Mouse (Mus musculus): ENCODE measurements at regions not wholly inside any gene's neighbourhood (a gene's known extent, or its start where the extent isn't known, plus 50 kb on each side); places are given as distances from the start of the nearest gene placed in this dataset.
A peak's percentile ranks its signal among the peaks of the same experiment; 100 is the strongest.
"Not testable (repeated sequence)": the region's sequence is repeated elsewhere in the genome, so short reads cannot be mapped to it uniquely, and the experiment has no call there.

DNA sequence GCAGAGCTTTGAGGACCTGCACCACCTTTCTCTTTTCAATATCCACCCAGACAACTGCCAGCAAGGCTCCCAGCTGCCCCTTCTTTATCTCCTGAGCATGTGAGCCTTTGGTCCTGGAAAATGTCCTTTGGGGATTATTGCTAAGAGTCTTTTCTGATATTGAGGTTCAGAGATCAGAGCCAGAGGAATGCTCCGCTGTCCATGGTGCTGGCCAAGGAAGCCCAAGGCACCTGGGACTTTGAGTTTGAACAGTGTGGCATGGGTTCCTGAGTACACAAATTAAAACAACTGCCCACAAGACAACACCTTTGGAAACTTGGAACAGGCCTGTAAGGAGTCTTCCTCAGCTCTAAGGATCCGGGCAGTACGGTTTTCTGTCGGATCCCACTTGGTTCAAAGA lies 52.6 kb upstream of the Slc28a3 start:
- Histone ChIP-seq H3K4me2 (ENCODE audit: low read length) (no peak overlapping the region), H3K4me1 (ENCODE audit: control insufficient read depth, insufficient read depth, low read length) (no peaks in the 10 kb centered on the region), H3K27me3 (replicated peaks; ENCODE audit: control insufficient read depth, insufficient read depth, low read length) (no peaks in the 10 kb centered on the region), H3K27ac (ENCODE audit: low read depth, low read length) (no peak overlapping the region), H3K36me3 (ENCODE audit: control insufficient read depth, insufficient read depth, low read length) (no peaks in the 10 kb centered on the region), H3K9me3 (replicated peaks; ENCODE audit: control insufficient read depth, low read length) (no peaks in the 10 kb centered on the region), H3K9ac (ENCODE audit: low read length) (no peak overlapping the region), H3K4me3 (ENCODE audit: low read depth, low read length) (no peak overlapping the region)
- ATAC-seq, result no peak
- no peak for DNase-seq (ENCODE audit: low spot score)
- WGBS, result 70% methylated on average over 4 of the region's 4 CpGs

DNA sequence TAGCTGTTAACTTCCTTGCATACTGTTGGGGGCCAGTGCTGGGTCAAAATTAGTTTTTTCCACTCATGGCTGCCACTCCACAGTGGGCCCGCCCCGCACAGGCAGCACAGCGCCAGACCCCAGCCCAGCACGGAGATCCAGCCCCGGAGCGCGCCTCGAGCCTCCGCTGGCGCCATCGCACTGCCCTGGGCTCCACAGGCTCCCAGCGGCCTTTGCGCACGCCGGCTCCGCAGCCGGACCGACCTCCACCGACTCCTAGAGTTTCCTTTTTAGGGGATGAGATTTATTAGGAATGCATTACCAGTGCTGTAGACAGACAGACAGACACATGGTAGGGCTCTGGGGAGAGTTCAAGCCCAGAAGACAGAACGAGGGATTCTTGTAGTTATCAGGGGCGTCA lies 58.0 kb upstream of the Slc28a3 start:
- WGBS, result 66% methylated on average over 21 of the region's 21 CpGs
- Histone ChIP-seq H3K4me3 (ENCODE audit: low read depth, low read length) (no peak overlapping the region), H3K9me3 (replicated peaks; ENCODE audit: control insufficient read depth, low read length) (no peaks in the 10 kb centered on the region), H3K4me1 (ENCODE audit: control insufficient read depth, insufficient read depth, low read length) (no peaks in the 10 kb centered on the region), H3K36me3 (ENCODE audit: control insufficient read depth, insufficient read depth, low read length) (no peaks in the 10 kb centered on the region), H3K4me2 (ENCODE audit: low read length) (no peak overlapping the region), H3K9ac (ENCODE audit: low read length) (no peak overlapping the region), H3K27me3 (replicated peaks; ENCODE audit: control insufficient read depth, insufficient read depth, low read length) (no peaks in the 10 kb centered on the region), H3K27ac (ENCODE audit: low read depth, low read length) (no peak overlapping the region)
- DNase-seq (ENCODE audit: low spot score), result no peak
- ATAC-seq, result no peak

DNA sequence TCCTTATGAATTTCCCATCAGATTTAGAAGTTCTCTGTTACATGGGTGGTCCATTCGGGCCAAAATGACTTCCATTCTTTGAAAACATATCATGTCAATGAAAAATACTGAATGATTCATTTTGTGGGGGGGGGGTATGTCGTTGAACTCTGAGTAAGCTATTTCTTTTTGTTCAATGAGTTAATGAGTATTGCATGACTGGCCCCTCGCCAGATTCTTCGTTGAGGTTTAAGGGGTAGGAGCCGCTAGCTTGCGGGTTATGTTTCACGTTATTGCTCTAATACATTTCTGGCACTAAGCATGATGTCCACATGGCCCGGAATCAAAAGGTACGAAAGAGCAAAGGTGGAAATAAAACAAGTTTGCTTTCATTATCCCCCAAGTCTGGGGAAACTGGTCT lies 59.5 kb upstream of the Slc28a3 start:
- no peaks in the 10 kb centered on the region for H3K4me1 ChIP-seq (ENCODE audit: control insufficient read depth, insufficient read depth, low read length)
- ATAC-seq (no peak), DNase-seq (ENCODE audit: low spot score) (peak; percentile 28)
- no peaks in the 10 kb centered on the region for H3K36me3 ChIP-seq (ENCODE audit: control insufficient read depth, insufficient read depth, low read length)
- 67% methylated on average over 9 of the region's 9 CpGs for WGBS
- H3K9ac ChIP-seq (ENCODE audit: low read length), result no peak overlapping the region
- H3K4me2 ChIP-seq (ENCODE audit: low read length), result no peak overlapping the region
- H3K27me3 ChIP-seq (replicated peaks; ENCODE audit: control insufficient read depth, insufficient read depth, low read length), result no peaks in the 10 kb centered on the region
- no peak overlapping the region for H3K27ac ChIP-seq (ENCODE audit: low read depth, low read length)
- no peak overlapping the region for H3K4me3 ChIP-seq (ENCODE audit: low read depth, low read length)
- H3K9me3 ChIP-seq (replicated peaks; ENCODE audit: control insufficient read depth, low read length), result no peaks in the 10 kb centered on the region

DNA sequence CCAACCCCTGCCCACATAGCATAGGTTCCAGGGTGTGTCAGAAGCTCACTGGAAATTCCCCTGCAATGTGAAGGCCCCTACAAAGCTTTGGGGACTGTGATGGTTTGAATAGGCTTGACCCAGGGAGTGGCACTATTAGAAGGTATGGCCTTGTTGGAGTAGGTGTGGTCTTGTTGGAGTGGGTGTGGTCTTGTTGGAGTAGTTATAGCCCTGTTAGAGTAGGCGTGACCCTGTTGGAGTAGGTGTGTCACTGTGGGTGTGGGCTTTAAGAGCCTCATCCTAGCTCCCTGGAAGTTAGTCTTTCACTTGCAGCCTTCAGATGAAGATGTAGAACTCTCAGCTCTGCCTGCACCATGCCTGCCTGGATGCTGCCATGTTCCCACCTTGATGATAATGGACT lies 64.9 kb upstream of the Slc28a3 start:
- not testable (repeated sequence) for H3K27me3 ChIP-seq (replicated peaks; ENCODE audit: control insufficient read depth, insufficient read depth, low read length); H3K9me3 ChIP-seq (replicated peaks; ENCODE audit: control insufficient read depth, low read length); H3K4me1 ChIP-seq (ENCODE audit: control insufficient read depth, insufficient read depth, low read length); H3K27ac ChIP-seq (ENCODE audit: low read depth, low read length); H3K4me2 ChIP-seq (ENCODE audit: low read length); H3K4me3 ChIP-seq (ENCODE audit: low read depth, low read length); H3K36me3 ChIP-seq (ENCODE audit: control insufficient read depth, insufficient read depth, low read length); DNase-seq (ENCODE audit: low spot score); ATAC-seq; H3K9ac ChIP-seq (ENCODE audit: low read length)
- WGBS, result 82% methylated on average over 1 of the region's 1 CpGs

DNA sequence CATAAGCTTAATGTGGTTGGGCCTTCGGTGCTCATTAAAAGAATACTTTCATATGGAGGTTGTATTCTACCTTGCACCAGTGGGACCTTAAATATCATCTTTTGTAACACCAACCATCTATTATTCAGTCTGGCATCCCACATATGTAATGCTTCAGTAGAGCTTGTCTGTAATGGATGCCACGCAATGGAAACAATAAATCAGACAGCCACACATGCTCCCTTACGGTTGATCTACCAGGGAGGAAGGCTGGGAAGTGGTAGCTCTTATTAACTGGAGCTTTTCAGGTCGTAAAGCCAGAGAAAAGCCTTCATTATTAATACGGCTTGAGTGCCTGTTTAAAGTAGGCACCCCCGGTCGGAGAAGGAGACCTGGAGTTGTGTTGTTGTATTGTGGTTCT lies 66.8 kb upstream of the Slc28a3 start:
- H3K9ac ChIP-seq (ENCODE audit: low read length), result no peak overlapping the region
- no peaks in the 10 kb centered on the region for H3K9me3 ChIP-seq (replicated peaks; ENCODE audit: control insufficient read depth, low read length)
- DNase-seq (ENCODE audit: low spot score), result no peak
- H3K27ac ChIP-seq (ENCODE audit: low read depth, low read length), result no peak overlapping the region
- no peaks in the 10 kb centered on the region for H3K36me3 ChIP-seq (ENCODE audit: control insufficient read depth, insufficient read depth, low read length)
- H3K4me3 ChIP-seq (ENCODE audit: low read depth, low read length), result no peak overlapping the region
- H3K4me1 ChIP-seq (ENCODE audit: control insufficient read depth, insufficient read depth, low read length), result no peaks in the 10 kb centered on the region
- H3K4me2 ChIP-seq (ENCODE audit: low read length), result no peak overlapping the region
- ATAC-seq, result no peak
- 71% methylated on average over 7 of the region's 7 CpGs for WGBS
- no peaks in the 10 kb centered on the region for H3K27me3 ChIP-seq (replicated peaks; ENCODE audit: control insufficient read depth, insufficient read depth, low read length)

DNA sequence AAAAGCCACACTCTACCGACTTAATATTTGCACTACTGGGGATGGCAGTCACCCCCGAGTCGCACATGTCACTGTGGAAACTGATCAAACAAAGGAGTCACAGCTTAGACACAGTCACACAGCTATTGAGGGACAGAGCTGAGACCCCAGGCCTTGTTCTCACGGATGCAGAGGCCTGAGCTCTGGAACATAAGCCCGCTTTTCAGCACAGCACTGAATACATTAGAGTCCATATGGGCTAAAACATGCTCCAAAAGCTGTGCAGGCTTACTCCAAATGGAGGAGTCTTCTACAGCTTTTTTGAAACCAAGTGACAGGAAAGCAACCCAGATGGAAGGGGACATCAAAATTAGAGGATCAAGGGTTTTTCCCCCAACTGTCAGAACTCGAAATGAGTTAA lies 69.0 kb upstream of the Slc28a3 start:
- DNase-seq (ENCODE audit: low spot score) (peak; percentile 51), ATAC-seq (no peak)
- WGBS, result 75% methylated on average over 6 of the region's 6 CpGs
- H3K4me3 ChIP-seq (ENCODE audit: low read depth, low read length), result no peak overlapping the region
- no peak overlapping the region for H3K27ac ChIP-seq (ENCODE audit: low read depth, low read length)
- H3K9ac ChIP-seq (ENCODE audit: low read length), result no peak overlapping the region
- no peaks in the 10 kb centered on the region for H3K4me1 ChIP-seq (ENCODE audit: control insufficient read depth, insufficient read depth, low read length)
- no peaks in the 10 kb centered on the region for H3K36me3 ChIP-seq (ENCODE audit: control insufficient read depth, insufficient read depth, low read length)
- H3K4me2 ChIP-seq (ENCODE audit: low read length), result no peak overlapping the region
- no peaks in the 10 kb centered on the region for H3K27me3 ChIP-seq (replicated peaks; ENCODE audit: control insufficient read depth, insufficient read depth, low read length)
- no peaks in the 10 kb centered on the region for H3K9me3 ChIP-seq (replicated peaks; ENCODE audit: control insufficient read depth, low read length)

DNA sequence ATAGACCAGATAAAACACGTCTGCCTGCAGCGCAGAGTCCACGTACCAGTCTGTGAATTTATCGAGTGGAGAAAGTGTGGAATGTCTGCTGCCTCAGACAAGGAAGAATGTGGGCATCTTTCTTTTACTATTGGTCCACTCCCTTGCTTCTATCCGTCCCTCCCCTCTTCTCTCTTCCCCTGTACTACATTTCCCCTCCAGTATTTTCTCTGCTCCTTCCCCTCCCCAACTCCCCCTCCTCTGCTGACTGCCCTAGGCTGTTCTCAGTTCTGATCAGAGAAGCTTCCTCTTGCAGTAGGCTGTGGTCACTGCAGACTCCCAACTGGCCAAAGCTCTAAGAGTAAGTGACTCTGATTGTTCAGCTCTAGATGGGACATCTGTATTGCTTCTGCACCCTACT lies 76.1 kb upstream of the Slc28a3 start:
- no peak overlapping the region for H3K4me3 ChIP-seq (ENCODE audit: low read depth, low read length)
- no peaks in the 10 kb centered on the region for H3K9me3 ChIP-seq (replicated peaks; ENCODE audit: control insufficient read depth, low read length)
- no peak overlapping the region for H3K9ac ChIP-seq (ENCODE audit: low read length)
- no peak overlapping the region for H3K27ac ChIP-seq (ENCODE audit: low read depth, low read length)
- H3K4me2 ChIP-seq (ENCODE audit: low read length), result no peak overlapping the region
- WGBS, result 80% methylated on average over 5 of the region's 5 CpGs
- no peaks in the 10 kb centered on the region for H3K36me3 ChIP-seq (ENCODE audit: control insufficient read depth, insufficient read depth, low read length)
- no peak for DNase-seq (ENCODE audit: low spot score)
- no peaks in the 10 kb centered on the region for H3K27me3 ChIP-seq (replicated peaks; ENCODE audit: control insufficient read depth, insufficient read depth, low read length)
- H3K4me1 ChIP-seq (ENCODE audit: control insufficient read depth, insufficient read depth, low read length), result no peaks in the 10 kb centered on the region
- ATAC-seq, result no peak

DNA sequence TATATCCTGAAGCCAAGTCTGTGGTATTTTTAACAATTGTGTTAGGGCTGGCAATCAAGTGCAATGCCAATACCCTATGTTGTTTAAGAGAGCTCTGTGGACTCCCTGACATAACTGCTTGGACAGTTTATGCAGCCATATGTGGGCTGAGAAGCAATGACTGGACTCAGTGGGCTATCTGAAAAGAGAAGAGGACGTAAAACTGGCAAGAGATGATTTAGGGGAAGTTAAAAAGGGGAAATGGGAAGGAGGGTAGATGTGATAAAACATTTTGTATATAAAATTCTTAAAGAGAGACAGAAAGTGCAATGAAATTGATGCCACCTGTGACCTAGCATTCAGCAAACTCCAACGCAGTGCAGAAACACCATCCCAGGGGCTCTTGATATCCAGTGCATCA lies 76.9 kb upstream of the Slc28a3 start:
- no peak for ATAC-seq
- Histone ChIP-seq H3K9me3 (replicated peaks; ENCODE audit: control insufficient read depth, low read length) (no peaks in the 10 kb centered on the region), H3K4me1 (ENCODE audit: control insufficient read depth, insufficient read depth, low read length) (no peaks in the 10 kb centered on the region), H3K9ac (ENCODE audit: low read length) (no peak overlapping the region), H3K4me3 (ENCODE audit: low read depth, low read length) (no peak overlapping the region), H3K27ac (ENCODE audit: low read depth, low read length) (no peak overlapping the region), H3K36me3 (ENCODE audit: control insufficient read depth, insufficient read depth, low read length) (no peaks in the 10 kb centered on the region), H3K4me2 (ENCODE audit: low read length) (no peak overlapping the region), H3K27me3 (replicated peaks; ENCODE audit: control insufficient read depth, insufficient read depth, low read length) (no peaks in the 10 kb centered on the region)
- 86% methylated on average over 2 of the region's 2 CpGs for WGBS
- no peak for DNase-seq (ENCODE audit: low spot score)

DNA sequence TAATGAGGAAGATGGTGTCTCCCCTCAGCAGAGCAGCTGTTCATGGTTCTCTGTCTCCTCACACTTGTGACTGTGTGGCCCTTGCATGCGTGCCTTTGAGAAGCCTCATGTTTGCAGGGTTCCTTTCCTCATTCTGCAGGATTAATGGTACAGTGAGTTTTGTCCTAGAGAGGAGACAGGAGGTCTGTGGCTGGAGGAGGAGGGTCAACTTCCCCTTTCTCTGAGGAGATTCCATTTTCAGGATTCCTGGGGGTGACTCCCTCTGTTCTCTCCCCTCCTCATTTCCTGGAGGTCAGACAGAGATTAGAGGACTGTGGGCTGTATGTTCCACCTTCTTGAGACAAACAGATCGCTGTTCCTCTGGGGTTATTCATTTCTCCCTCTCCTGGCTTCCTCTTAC lies 77.6 kb upstream of the Slc28a3 start:
- H3K27me3 ChIP-seq (replicated peaks; ENCODE audit: control insufficient read depth, insufficient read depth, low read length), result no peaks in the 10 kb centered on the region
- H3K9me3 ChIP-seq (replicated peaks; ENCODE audit: control insufficient read depth, low read length), result no peaks in the 10 kb centered on the region
- H3K27ac ChIP-seq (ENCODE audit: low read depth, low read length), result no peak overlapping the region
- no peak overlapping the region for H3K9ac ChIP-seq (ENCODE audit: low read length)
- WGBS, result 75% methylated on average over 2 of the region's 2 CpGs
- H3K4me2 ChIP-seq (ENCODE audit: low read length), result no peak overlapping the region
- DNase-seq (ENCODE audit: low spot score) (no peak), ATAC-seq (no peak)
- no peaks in the 10 kb centered on the region for H3K4me1 ChIP-seq (ENCODE audit: control insufficient read depth, insufficient read depth, low read length)
- no peaks in the 10 kb centered on the region for H3K36me3 ChIP-seq (ENCODE audit: control insufficient read depth, insufficient read depth, low read length)
- no peak overlapping the region for H3K4me3 ChIP-seq (ENCODE audit: low read depth, low read length)

DNA sequence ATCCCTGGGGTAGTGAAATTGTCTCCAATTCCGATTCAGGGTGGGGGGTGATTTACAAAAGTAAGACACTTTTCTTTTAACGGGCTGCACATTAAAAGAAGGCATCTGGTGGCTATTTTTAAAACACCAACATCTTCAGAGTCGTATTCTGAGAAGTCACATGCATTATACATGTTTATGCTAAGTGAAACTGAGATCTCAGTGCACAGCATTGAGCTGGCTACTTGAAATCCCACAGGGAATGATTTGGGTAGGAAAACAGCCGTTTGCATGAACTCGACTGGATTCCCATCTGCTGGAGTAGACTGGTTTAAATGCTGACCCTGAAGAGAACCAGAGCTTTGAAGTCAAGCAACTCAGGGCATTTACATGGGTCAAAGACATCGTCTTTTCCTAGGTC lies 84.0 kb upstream of the Slc28a3 start:
- WGBS, result 57% methylated on average over 6 of the region's 6 CpGs
- DNase-seq (ENCODE audit: low spot score), result peak; percentile 25
- H3K4me2 ChIP-seq (ENCODE audit: low read length), result no peak overlapping the region

More for the DNA sequence above, 84.0 kb upstream of the Slc28a3 start:
- Histone ChIP-seq H3K9me3 (replicated peaks; ENCODE audit: control insufficient read depth, low read length) (no peaks in the 10 kb centered on the region), H3K36me3 (ENCODE audit: control insufficient read depth, insufficient read depth, low read length) (no peaks in the 10 kb centered on the region), H3K4me1 (ENCODE audit: control insufficient read depth, insufficient read depth, low read length) (peaks cover 2% of the 10 kb centered on the region; the same call in 1 of the 2 replicates), H3K27ac (ENCODE audit: low read depth, low read length) (no peak overlapping the region), H3K27me3 (replicated peaks; ENCODE audit: control insufficient read depth, insufficient read depth, low read length) (no peaks in the 10 kb centered on the region), H3K4me3 (ENCODE audit: low read depth, low read length) (no peak overlapping the region), H3K9ac (ENCODE audit: low read length) (no peak overlapping the region)
- ATAC-seq, result no peak

Data from forebrain, embryonic 14.5 days (tissue).